Mouse (Mus musculus) cerebellum, adult 2 months (tissue): ENCODE measurements at regions not wholly inside any gene's neighbourhood (a gene's known extent, or its start where the extent isn't known, plus 50 kb on each side); places are given as distances from the start of the nearest gene placed in this dataset.

Source experiments
- CTCF ChIP-seq: fragments of 200-500 bp; IDR thresholded peaks from 2 replicates; pipeline ENCODE4 v1.5.1; 2011; ENCODE audit warnings: low read depth, mild to moderate bottlenecking, control low read depth, low read length, moderate library complexity, borderline replicate concordance; ENCODE audit not compliant: insufficient read depth
- POLR2A ChIP-seq: fragments of 200-500 bp; IDR thresholded peaks from 2 replicates; pipeline ENCODE4 v1.6.1; 2011; ENCODE audit warnings: low read length, control low read depth, borderline replicate concordance; ENCODE audit not compliant: insufficient read depth

GRCm38 (mm10) chr9:115777097-115777864 is 132.0 kb upstream of the Gadl1 start:
- TF ChIP-seq POLR2A: no peak
- no peak for TF ChIP-seq CTCF
